Mouse (Mus musculus) megakaryocyte, embryonic 14.5 days (primary cell): ENCODE results near the gene Per2.

ENCODE experiments used
- FLI1 ChIP-seq: IDR thresholded peaks from 2 replicates; pipeline ENCODE4 v1.6.1; 2012; ENCODE audit warnings: low read length, inconsistent platforms, mixed read lengths
- GATA1 ChIP-seq: IDR thresholded peaks from 3 replicates; pipeline ENCODE4 v1.6.1; 2012; ENCODE audit warnings: mixed read lengths, low read length, inconsistent platforms, borderline replicate concordance

DNA sequence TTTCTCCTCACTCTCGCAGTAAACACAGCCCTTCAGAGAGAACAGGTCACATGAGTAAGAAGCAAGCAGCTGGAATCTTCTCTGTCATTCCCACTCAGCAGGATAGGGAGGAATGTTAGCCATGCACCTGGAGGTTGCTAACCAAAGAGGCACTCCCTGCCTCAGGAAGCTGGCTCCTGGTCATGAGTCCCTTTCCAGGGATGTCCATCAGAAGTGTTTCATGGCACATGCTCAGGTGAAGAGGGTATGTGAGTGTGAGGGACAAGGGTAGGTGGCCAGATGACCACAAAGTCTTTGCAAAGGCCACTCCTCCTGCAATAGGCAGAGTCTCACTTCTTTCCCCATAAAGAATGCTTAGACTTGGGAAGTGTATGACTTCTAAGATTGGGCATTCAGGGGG, 41.1 kb downstream of the Per2 start:
- TF ChIP-seq GATA1 (no peak), FLI1 (no peak)
